Mouse (Mus musculus) lung, postnatal 0 days (tissue): Measurements from ENCODE around the gene Clcn2.

Experiments
- CTCF ChIP-seq: IDR thresholded peaks from 2 replicates; pipeline ENCODE4 v1.5.1; 2016; ENCODE audit warnings: antibody characterized with exemption, mild to moderate bottlenecking
- EP300 ChIP-seq: IDR thresholded peaks from 2 replicates; pipeline ENCODE4 v1.6.1; 2016; ENCODE audit warnings: antibody characterized with exemption, mild to moderate bottlenecking, control low read depth

DNA sequence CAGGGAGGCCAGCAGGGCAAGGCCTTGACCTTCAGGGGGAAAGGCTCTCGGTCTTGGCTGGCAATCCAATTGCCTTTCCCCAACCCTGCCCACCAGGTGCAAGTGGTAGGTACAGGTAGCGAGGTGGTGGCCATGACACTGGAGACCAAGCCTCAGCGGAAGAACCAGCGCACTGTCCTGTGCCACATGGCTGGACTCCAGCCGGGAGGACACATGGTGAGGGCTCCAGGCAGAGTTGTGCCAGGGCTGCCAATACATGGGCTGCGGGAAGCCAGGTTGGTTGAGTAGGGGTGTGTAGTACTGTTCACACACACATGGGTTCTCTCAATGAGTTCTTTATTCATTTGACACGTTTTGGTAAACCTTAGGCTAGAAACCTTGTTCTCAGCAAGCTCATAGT, 18.6 kb upstream of the Clcn2 start:
- no peak for TF ChIP-seq CTCF
- no peak for TF ChIP-seq EP300
